Mouse (Mus musculus) forebrain, embryonic 13.5 days (tissue): ENCODE data around the gene Spg21. TPM values are rescaled to one million over a fixed set of nuclear protein-coding genes. Genes with fewer than 3 reads are reported as not detected.

Experiments used
- ATAC-seq: fragments of 200-750 bp; cut with Nextera tagmentation; 2 replicates; pipeline ENCODE4 v1.8.0; 2017
- H3K27ac ChIP-seq: fragments of 300-500 bp; sonication (generic); 2 replicates; pipeline ENCODE4 v1.5.1; 2015; ENCODE audit warnings: inconsistent platforms, mild to moderate bottlenecking, moderate library complexity
- H3K27me3 ChIP-seq: fragments of 300-500 bp; sonication (generic); 2 replicates; pipeline ENCODE4 v1.6.1; 2015; ENCODE audit warnings: mild to moderate bottlenecking, inconsistent platforms
- H3K36me3 ChIP-seq: fragments of 300-500 bp; sonication (generic); 2 replicates; pipeline ENCODE4 v1.6.1; 2015; ENCODE audit warnings: mild to moderate bottlenecking, inconsistent platforms; ENCODE audit not compliant: poor library complexity, severe bottlenecking
- H3K4me1 ChIP-seq: fragments of 300-500 bp; sonication (generic); 2 replicates; pipeline ENCODE4 v1.6.1; 2015; ENCODE audit warnings: inconsistent platforms
- H3K4me2 ChIP-seq: fragments of 300-500 bp; sonication (generic); 2 replicates; pipeline ENCODE4 v1.6.1; 2015; ENCODE audit warnings: inconsistent platforms, mild to moderate bottlenecking, moderate library complexity
- H3K4me3 ChIP-seq: fragments of 300-500 bp; sonication (generic); 2 replicates; pipeline ENCODE4 v1.5.1; 2015; ENCODE audit warnings: mild to moderate bottlenecking, inconsistent platforms
- H3K9ac ChIP-seq: fragments of 300-500 bp; sonication (generic); 2 replicates; pipeline ENCODE4 v1.6.1; 2015; ENCODE audit warnings: mild to moderate bottlenecking, inconsistent platforms
- H3K9me3 ChIP-seq: fragments of 300-500 bp; sonication (generic); replicated peaks from 2 replicates; pipeline ENCODE4 v1.6.1; 2016; ENCODE audit warnings: inconsistent platforms
- WGBS: fragments of 180-500 bp; shearing (Covaris S2); methylation state at CpG from one replicate; pipeline ENCODE4 v1.1.7; 2015; 5-methylcytosine and 5-hydroxymethylcytosine counted together
- polyA plus RNA-seq: library from polyadenylated mRNA; unstranded; fragments of >200 nt; fragmentation: Nextera tagmentation; extraction: Ambion mirVana; gene quantifications from 2 replicates; pipeline ENCODE4 v1.2.1, GENCODE M21; 2015

The Spg21 gene
- polyA plus RNA-seq, 1 experiment from 2014 or later: 134 TPM

- H3K9ac ChIP-seq: no peak overlapping the region
- H3K4me3 ChIP-seq: no peak overlapping the region
- ATAC-seq: peak; percentile 50
- H3K27me3 ChIP-seq: no peaks in the 10 kb centered on the region
- H3K27ac ChIP-seq: no peak overlapping the region
- no peak overlapping the region for H3K4me2 ChIP-seq
- no peaks in the 10 kb centered on the region for H3K9me3 ChIP-seq
- peaks cover 10% of the 10 kb centered on the region for H3K4me1 ChIP-seq
- WGBS: 74% methylated on average over 4 of the region's 4 CpGs
- peaks cover 13% of the 10 kb centered on the region for H3K36me3 ChIP-seq
Observed at GRCm38 (mm10) chr9:65435211-65435610, 25.5 kb upstream of the Spg21 start.

GRCm38 (mm10) chr9:65435671-65436301 lies 25.0 kb upstream of the Spg21 start, which contains the start of gene Mtfmt:
Mtfmt (plus strand) TSS chr9:65435782.
- H3K27ac ChIP-seq: peak within 1 kb of the TSS; percentile 31; the same call in 1 of the 2 replicates
- under 1% methylated on average over 54 of the region's 54 CpGs for WGBS
- no peaks in the 10 kb centered on the region for H3K27me3 ChIP-seq

DNA sequence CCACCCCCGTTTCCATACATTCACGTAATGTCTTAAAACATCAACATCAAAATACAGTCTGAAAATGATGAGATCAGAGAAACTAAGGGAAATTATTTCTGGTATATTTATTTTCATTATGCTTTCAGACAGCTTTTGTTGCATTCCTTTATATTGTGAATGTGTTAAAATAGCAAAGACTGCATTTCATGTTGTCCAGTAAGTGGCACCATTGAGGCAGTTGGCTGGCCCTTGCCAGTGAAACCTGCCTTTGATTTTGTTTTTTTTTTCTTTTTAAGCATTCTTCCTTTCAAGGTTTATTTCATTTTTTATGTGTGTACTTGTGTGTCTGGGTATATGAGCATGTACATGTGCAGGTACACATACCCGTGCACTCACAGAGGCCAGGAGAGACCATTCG lies 16.1 kb upstream of the Spg21 start:
- 94% methylated on average over 4 of the region's 4 CpGs for WGBS
- Histone ChIP-seq H3K27ac (no peak overlapping the region), H3K4me2 (no peak overlapping the region), H3K9me3 (no peaks in the 10 kb centered on the region), H3K36me3 (peaks cover 72% of the 10 kb centered on the region), H3K27me3 (no peaks in the 10 kb centered on the region), H3K4me3 (no peak overlapping the region), H3K4me1 (no peaks in the 10 kb centered on the region), H3K9ac (no peak overlapping the region)
- no peak for ATAC-seq

More at GRCm38 (mm10) chr9:65435671-65436301, 25.0 kb upstream of the Spg21 start, which contains the start of gene Mtfmt:
- H3K36me3 ChIP-seq: peaks cover 19% of the 10 kb centered on the region
- H3K4me1 ChIP-seq: peaks cover 10% of the 10 kb centered on the region
- H3K9ac ChIP-seq: peak within 1 kb of the TSS; percentile 91
- peak; percentile 93 for ATAC-seq
- H3K4me3 ChIP-seq: peak within 1 kb of the TSS; percentile 97
- H3K9me3 ChIP-seq: no peaks in the 10 kb centered on the region
- H3K4me2 ChIP-seq: peak within 1 kb of the TSS; percentile 72

DNA sequence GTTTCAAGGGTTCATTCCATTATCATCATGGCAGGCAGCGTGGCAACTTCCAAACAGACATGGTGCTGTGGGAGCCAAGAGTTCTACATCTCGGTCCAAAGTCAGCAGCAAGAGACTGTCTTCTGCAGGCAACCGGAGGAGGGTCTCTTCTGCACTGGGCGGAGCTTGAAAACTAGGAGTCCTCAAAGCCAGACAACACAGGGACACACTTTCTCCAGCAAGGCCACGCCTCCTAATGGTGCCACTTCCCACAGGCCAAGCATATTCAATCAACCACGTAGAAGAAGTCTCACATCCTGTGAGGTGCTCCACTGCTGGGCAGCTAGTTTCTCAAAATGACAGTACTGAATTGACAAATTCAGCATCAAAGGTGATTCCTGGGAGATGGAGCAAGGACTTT lies 12.8 kb upstream of the Spg21 start:
- Histone ChIP-seq H3K27me3 (no peaks in the 10 kb centered on the region), H3K9ac (no peak overlapping the region), H3K36me3 (peaks cover 77% of the 10 kb centered on the region), H3K9me3 (no peaks in the 10 kb centered on the region), H3K27ac (no peak overlapping the region), H3K4me1 (no peaks in the 10 kb centered on the region), H3K4me2 (no peak overlapping the region), H3K4me3 (no peak overlapping the region)
- WGBS: 93% methylated on average over 6 of the region's 6 CpGs
- ATAC-seq: no peak

DNA sequence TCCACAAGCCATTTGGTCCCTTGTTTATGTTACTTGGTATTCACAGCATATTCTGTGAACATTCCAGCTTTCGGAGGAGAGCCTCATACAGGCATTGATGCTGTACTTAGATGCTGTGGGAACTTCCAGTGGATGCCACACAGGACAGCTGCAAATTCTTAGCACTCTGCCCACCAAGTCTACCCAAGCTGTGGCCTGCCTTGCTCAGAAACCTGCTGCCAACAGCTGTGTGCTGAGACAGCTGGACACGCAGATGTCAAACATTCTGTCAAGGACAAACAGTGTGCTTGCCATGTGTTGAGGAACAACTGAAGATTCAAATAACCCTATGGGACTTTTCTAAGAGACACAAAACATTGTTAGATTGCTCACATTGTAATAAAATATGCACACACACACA lies 1.8 kb upstream of the Spg21 start:
- Histone ChIP-seq H3K4me1 (peaks cover 24% of the 10 kb centered on the region), H3K27me3 (no peaks in the 10 kb centered on the region), H3K4me2 (no peak overlapping the region), H3K9me3 (no peaks in the 10 kb centered on the region), H3K36me3 (0 out of 2 replicates have a peak, but pooled peaks cover 4% of the 10 kb centered on the region), H3K4me3 (no peak overlapping the region), H3K9ac (no peak overlapping the region), H3K27ac (no peak overlapping the region)
- ATAC-seq: no peak
- 87% methylated on average over 2 of the region's 2 CpGs for WGBS

- H3K4me1 ChIP-seq: peaks cover 24% of the 10 kb centered on the region
- WGBS: 52% methylated on average over 3 of the region's 3 CpGs
- no peaks in the 10 kb centered on the region for H3K9me3 ChIP-seq
- H3K36me3 ChIP-seq: peaks cover 4% of the 10 kb centered on the region
- no peaks in the 10 kb centered on the region for H3K27me3 ChIP-seq
- H3K4me3 ChIP-seq: peak overlapping the region; percentile 86
- peak overlapping the region; percentile 86; the same call in 1 of the 2 replicates for H3K9ac ChIP-seq
- no peak; the same call in 1 of the 2 replicates for ATAC-seq
- peak overlapping the region; percentile 77; the same call in 1 of the 2 replicates for H3K27ac ChIP-seq
- H3K4me2 ChIP-seq: peak overlapping the region; percentile 71
Observed at GRCm38 (mm10) chr9:65460198-65460597, 549 bp upstream of the Spg21 start.

DNA sequence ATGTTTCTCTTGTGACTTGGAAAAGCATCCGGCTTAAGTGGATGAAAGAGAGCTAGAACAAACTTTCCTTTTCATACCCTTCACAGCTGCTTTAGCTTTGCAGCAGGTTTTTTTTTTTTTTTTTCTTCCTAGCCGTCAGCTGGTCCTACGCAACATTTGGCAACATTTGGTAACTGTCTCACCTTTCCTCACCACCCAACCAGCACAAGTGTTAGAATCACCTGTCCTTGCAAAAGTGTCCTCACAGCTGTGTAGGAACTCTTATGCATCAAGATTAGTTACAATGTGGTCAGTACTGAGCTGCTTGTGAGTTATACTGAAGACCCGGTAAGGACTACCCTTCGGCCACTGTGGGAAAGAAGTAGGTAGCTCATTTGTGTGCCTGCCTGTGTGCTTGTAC lies 1.8 kb downstream of the Spg21 start:
- H3K36me3 ChIP-seq: peaks cover 24% of the 10 kb centered on the region
- H3K9ac ChIP-seq: no peak overlapping the region
- H3K4me3 ChIP-seq: no peak overlapping the region
- no peaks in the 10 kb centered on the region for H3K27me3 ChIP-seq
- 80% methylated on average over 5 of the region's 5 CpGs for WGBS
- ATAC-seq: no peak
- peaks cover 24% of the 10 kb centered on the region for H3K4me1 ChIP-seq
- no peak overlapping the region for H3K4me2 ChIP-seq
- no peaks in the 10 kb centered on the region for H3K9me3 ChIP-seq
- no peak overlapping the region for H3K27ac ChIP-seq

DNA sequence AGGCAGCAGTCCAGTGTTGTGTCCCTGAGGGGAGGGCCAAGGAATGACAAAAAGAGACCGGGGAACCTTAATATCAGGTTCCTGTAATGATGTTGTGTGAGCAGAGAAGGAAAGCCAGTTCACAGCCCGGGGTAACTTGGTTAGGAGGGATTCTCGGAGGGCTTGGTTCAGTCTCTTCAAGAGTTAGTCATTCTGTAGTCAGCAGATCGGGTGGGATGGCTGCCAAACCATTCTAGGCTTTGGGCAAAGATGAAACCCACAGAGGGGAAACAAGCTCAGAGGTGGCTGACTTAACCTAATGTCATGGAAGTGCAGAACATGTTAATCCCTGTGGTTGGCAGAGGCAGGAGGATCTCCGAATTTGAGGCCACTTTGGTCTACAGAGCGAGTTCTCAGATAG lies 3.4 kb downstream of the Spg21 start:
- H3K36me3 ChIP-seq: peaks cover 35% of the 10 kb centered on the region
- H3K4me2 ChIP-seq: no peak overlapping the region
- no peak for ATAC-seq
- H3K9ac ChIP-seq: no peak overlapping the region
- peaks cover 24% of the 10 kb centered on the region for H3K4me1 ChIP-seq
- no peak overlapping the region for H3K4me3 ChIP-seq
- WGBS: 95% methylated on average over 6 of the region's 6 CpGs
- H3K27me3 ChIP-seq: no peaks in the 10 kb centered on the region
- H3K27ac ChIP-seq: no peak overlapping the region
- H3K9me3 ChIP-seq: no peaks in the 10 kb centered on the region

DNA sequence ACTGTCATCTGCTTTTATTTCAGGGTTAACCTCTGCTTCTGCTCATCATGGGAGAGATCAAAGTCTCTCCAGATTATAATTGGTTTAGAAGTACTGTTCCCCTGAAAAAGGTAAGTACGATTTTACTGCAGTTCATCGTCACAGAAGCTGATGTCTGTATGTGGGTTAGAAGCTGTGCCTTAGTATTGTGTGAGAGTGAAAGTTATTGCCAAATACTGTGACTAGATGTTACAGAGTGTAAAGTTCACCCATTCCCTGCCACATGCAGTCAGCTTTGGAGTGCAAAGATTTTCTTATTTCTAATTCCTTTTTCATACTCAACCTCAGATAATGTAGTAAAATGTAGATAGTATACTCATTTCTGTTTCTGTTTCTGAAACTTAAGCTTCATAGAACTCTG lies 4.5 kb downstream of the Spg21 start:
- Histone ChIP-seq H3K4me1 (peaks cover 21% of the 10 kb centered on the region), H3K9ac (no peak overlapping the region), H3K4me3 (no peak overlapping the region), H3K4me2 (no peak overlapping the region), H3K27ac (no peak overlapping the region), H3K27me3 (no peaks in the 10 kb centered on the region), H3K9me3 (no peaks in the 10 kb centered on the region), H3K36me3 (peaks cover 46% of the 10 kb centered on the region)
- no peak for ATAC-seq
- WGBS: 96% methylated on average over 2 of the region's 2 CpGs

GRCm38 (mm10) chr9:65467686-65468085 lies 6.9 kb downstream of the Spg21 start:
- Histone ChIP-seq H3K27me3 (no peaks in the 10 kb centered on the region), H3K9me3 (no peaks in the 10 kb centered on the region), H3K4me3 (no peak overlapping the region), H3K4me2 (no peak overlapping the region), H3K9ac (no peak overlapping the region; the same call in 1 of the 2 replicates), H3K36me3 (peaks cover 64% of the 10 kb centered on the region), H3K4me1 (peaks cover 8% of the 10 kb centered on the region), H3K27ac (no peak overlapping the region)
- ATAC-seq: no peak
- 83% methylated on average over 11 of the region's 11 CpGs for WGBS

- H3K9me3 ChIP-seq: no peaks in the 10 kb centered on the region
- H3K27ac ChIP-seq: no peak overlapping the region
- no peak for ATAC-seq
- no peaks in the 10 kb centered on the region for H3K27me3 ChIP-seq
- H3K4me1 ChIP-seq: peaks cover 4% of the 10 kb centered on the region; the same call in 1 of the 2 replicates
- H3K36me3 ChIP-seq: peaks cover 84% of the 10 kb centered on the region
- no peak overlapping the region for H3K4me3 ChIP-seq
- no peak overlapping the region for H3K4me2 ChIP-seq
- 93% methylated on average over 4 of the region's 4 CpGs for WGBS
- no peak overlapping the region for H3K9ac ChIP-seq
Observed at GRCm38 (mm10) chr9:65472769-65473168, 12.0 kb downstream of the Spg21 start.

DNA sequence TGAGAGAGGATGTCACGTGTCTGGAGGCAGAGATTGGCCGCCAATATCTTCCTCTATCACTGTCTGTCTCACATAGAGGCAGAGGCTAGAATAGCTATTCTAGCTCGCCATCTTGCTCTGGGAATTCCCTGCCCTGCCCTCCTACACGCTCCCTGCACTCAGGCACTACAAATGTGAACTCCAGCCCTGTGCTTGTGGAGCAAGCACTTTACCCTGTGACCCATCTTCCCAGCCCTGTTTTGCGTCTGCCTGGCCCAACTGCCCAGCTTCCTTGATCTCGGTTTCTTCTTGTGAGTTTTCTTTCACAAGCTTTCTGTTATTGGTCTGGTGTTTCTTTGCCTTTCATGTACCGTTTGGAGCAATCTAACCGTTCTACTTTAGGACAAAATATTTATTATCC lies 18.4 kb downstream of the Spg21 start:
- Histone ChIP-seq H3K27me3 (no peaks in the 10 kb centered on the region), H3K4me2 (no peak overlapping the region), H3K27ac (no peak overlapping the region), H3K9ac (no peak overlapping the region), H3K4me3 (no peak overlapping the region), H3K4me1 (no peaks in the 10 kb centered on the region), H3K9me3 (no peaks in the 10 kb centered on the region), H3K36me3 (peaks cover 86% of the 10 kb centered on the region)
- ATAC-seq: no peak
- 91% methylated on average over 8 of the region's 8 CpGs for WGBS

GRCm38 (mm10) chr9:65480071-65480470 lies 19.3 kb downstream of the Spg21 start:
- H3K36me3 ChIP-seq: peaks cover 86% of the 10 kb centered on the region
- H3K27me3 ChIP-seq: no peaks in the 10 kb centered on the region
- 85% methylated on average over 5 of the region's 5 CpGs for WGBS
- H3K4me3 ChIP-seq: no peak overlapping the region
- ATAC-seq: no peak
- no peaks in the 10 kb centered on the region for H3K4me1 ChIP-seq
- H3K9me3 ChIP-seq: no peaks in the 10 kb centered on the region
- no peak overlapping the region for H3K27ac ChIP-seq
- no peak overlapping the region for H3K4me2 ChIP-seq
- H3K9ac ChIP-seq: no peak overlapping the region
